Mouse (Mus musculus): ENCODE data around the gene Nav2. TPM values are rescaled to one million over a fixed set of nuclear protein-coding genes. Genes with fewer than 3 reads are reported as not detected.

Gene Nav2
- polyA plus RNA-seq, 1 experiment from 2014 or later, result 4.1 TPM

DNA sequence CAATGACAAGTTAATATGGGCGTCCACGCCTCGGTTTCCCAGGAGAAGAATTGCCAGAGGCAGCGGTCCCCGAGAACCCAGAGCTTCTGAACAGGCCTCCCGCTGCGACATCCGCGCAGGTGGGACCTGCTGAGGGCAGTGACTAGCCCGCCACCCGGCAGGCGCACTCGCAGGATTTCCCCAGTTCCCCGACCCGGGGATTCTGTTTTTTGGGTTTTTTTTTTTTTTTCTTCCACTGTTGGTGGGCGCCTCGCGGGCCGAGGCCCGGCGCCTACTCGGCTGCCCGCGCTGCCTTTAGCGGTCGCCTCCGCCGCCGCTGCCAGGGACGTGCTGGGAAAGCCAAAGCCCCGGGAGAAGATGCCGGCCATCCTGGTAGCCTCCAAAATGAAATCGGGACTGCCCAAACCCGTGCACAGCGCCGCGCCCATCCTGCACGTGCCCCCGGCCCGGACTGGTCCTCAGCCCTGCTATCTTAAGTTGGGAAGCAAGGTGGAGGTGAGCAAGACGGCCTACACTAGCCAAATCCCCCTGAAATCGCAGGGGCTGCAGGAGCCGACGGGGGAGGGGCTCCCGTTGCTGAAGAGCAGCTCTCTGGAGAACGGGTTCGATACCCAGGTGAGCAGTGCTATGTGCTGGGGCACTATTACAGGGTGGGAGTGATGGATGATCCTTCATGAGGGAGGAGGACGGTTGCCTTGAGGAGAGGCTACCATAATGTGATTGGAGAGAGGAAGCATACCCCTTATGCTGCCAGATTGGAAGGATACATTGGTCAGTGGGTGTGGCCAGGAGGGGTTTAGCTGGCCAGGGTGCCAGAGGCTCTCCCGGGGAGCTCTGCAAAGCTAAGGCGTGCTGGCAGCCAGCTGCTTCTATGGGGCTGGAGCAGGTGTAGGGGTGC is 338.3 kb downstream of the Nav2 start:
- H3K27ac ChIP-seq (ENCODE audit: low read length), result no peak overlapping the region
- H3K27me3 ChIP-seq (ENCODE audit: control insufficient read depth, insufficient read depth, low read depth, low read length), result peaks cover 54% of the 10 kb centered on the region
- no peaks in the 10 kb centered on the region for H3K9me3 ChIP-seq (replicated peaks; ENCODE audit: control insufficient read depth, low read length)
- H3K36me3 ChIP-seq (ENCODE audit: control insufficient read depth, insufficient read depth), result no peaks in the 10 kb centered on the region
- H3K9ac ChIP-seq (ENCODE audit: low read depth, low read length), result peak overlapping the region; percentile 54
- peak overlapping the region; percentile 65 for H3K4me3 ChIP-seq (ENCODE audit: low read depth, low read length)
- WGBS (ENCODE audit: insufficient replicate concordance), result 4% methylated on average over 50 of the region's 50 CpGs
- ATAC-seq (ENCODE audit: low read depth), result no peak
- peak overlapping the region; percentile 95 for H3K4me2 ChIP-seq (ENCODE audit: low read depth, low read length)
- H3K4me1 ChIP-seq (ENCODE audit: control insufficient read depth, low read depth, low read length), result peaks cover 17% of the 10 kb centered on the region

DNA sequence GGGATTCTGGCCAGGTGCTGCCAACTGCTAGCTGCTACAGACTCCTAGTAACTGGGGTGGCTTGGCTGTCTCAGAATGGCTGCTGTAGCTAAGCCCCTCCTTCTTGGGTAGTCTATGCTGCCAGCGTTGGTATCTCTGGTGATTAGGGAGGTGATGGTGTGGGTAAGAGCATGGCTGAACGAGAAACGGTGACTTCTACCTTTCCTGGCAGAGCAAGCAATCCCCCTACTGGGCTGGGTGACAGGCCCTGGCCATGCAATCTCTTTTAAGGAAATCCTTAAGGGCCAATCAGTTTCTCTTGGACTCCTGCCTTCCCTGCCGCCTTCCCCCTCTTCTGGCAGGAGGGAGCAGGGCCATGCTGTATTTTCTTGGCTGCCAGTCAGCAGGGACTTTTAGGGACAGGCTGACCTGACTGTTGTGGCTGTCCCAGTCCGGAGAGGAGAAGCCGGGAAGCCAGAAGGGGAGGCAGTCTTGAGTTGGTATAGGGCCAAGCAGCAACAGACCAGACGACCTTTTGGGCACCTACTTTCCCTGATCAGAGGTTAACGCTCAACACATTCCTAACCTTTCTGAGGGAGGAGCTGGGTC is 339.3 kb downstream of the Nav2 start:
- no peaks in the 10 kb centered on the region for H3K36me3 ChIP-seq (ENCODE audit: control insufficient read depth, insufficient read depth)
- WGBS (ENCODE audit: insufficient replicate concordance), result 31% methylated on average over 8 of the region's 8 CpGs
- no peak overlapping the region for H3K4me2 ChIP-seq (ENCODE audit: low read depth, low read length)
- peaks cover 54% of the 10 kb centered on the region for H3K27me3 ChIP-seq (ENCODE audit: control insufficient read depth, insufficient read depth, low read depth, low read length)
- H3K9ac ChIP-seq (ENCODE audit: low read depth, low read length), result no peak overlapping the region
- H3K4me3 ChIP-seq (ENCODE audit: low read depth, low read length), result no peak overlapping the region
- H3K9me3 ChIP-seq (replicated peaks; ENCODE audit: control insufficient read depth, low read length), result no peaks in the 10 kb centered on the region
- peaks cover 17% of the 10 kb centered on the region for H3K4me1 ChIP-seq (ENCODE audit: control insufficient read depth, low read depth, low read length)
- H3K27ac ChIP-seq (ENCODE audit: low read length), result no peak overlapping the region
- ATAC-seq (ENCODE audit: low read depth), result no peak

DNA sequence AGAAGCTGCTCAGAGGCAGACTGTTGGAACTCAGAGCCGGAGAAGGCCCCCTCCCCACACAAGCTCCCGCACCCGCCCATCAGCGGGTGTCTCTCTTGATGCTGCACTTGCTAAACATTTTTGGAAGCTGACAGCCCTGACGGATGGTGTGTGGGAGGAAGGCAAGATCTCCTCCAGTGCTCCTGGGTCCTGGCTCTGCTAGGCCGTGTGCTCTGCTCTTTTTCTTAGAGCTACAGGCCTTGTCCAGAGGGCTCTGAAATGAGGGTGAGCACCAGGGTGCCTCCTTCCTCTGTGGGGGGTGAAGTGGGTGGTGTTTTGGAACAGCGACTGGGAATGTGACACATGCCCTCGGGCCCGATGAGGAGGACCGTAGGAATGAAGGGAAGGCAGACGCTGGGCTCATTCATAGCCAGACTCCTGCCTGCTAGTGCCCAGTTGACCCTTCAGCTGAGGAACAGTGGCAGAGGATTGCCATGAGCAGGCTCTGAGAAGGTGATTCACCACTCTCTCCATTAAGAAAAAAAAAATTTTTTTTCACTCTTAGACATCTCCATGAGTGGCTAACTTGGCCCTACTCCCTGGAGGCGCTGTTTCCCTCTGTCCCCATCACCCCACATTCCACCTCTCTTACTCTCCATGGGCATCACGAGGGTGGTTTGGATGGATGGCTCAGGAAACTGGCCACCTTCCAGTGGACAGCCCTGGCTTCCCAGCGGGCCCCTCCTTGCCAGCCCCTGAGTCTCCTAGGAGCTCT is 340.0 kb downstream of the Nav2 start:
- no peaks in the 10 kb centered on the region for H3K9me3 ChIP-seq (replicated peaks; ENCODE audit: control insufficient read depth, low read length)
- no peak overlapping the region for H3K27ac ChIP-seq (ENCODE audit: low read length)
- H3K4me3 ChIP-seq (ENCODE audit: low read depth, low read length), result no peak overlapping the region
- H3K4me1 ChIP-seq (ENCODE audit: control insufficient read depth, low read depth, low read length), result peaks cover 17% of the 10 kb centered on the region
- WGBS (ENCODE audit: insufficient replicate concordance), result 45% methylated on average over 14 of the region's 14 CpGs
- H3K9ac ChIP-seq (ENCODE audit: low read depth, low read length), result no peak overlapping the region
- peaks cover 54% of the 10 kb centered on the region for H3K27me3 ChIP-seq (ENCODE audit: control insufficient read depth, insufficient read depth, low read depth, low read length)
- H3K36me3 ChIP-seq (ENCODE audit: control insufficient read depth, insufficient read depth), result no peaks in the 10 kb centered on the region
- ATAC-seq (ENCODE audit: low read depth), result no peak
- H3K4me2 ChIP-seq (ENCODE audit: low read depth, low read length), result no peak overlapping the region

DNA sequence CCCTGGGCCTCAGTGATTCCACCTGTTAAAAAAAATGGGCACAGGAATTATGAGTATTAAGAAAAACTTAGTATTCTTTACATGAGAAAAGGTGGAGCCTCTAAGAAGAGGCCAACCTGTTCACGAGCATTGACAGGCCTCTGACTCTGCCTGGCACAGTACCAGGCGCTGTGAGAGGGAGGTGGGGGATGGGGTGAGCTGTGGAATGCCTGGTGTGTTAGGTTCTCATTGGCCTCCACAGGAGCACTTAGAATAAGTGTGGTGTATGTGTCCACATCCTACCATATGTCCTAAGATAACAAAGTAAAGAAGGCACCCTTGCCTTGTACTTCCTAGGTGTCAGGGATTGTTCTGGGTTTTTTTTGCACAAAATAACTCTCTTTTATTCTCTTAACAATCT is 340.9 kb downstream of the Nav2 start:
- Histone ChIP-seq H3K27me3 (ENCODE audit: control insufficient read depth, insufficient read depth, low read depth, low read length) (peaks cover 52% of the 10 kb centered on the region), H3K9ac (ENCODE audit: low read depth, low read length) (no peak overlapping the region), H3K4me3 (ENCODE audit: low read depth, low read length) (no peak overlapping the region), H3K9me3 (replicated peaks; ENCODE audit: control insufficient read depth, low read length) (no peaks in the 10 kb centered on the region), H3K4me2 (ENCODE audit: low read depth, low read length) (no peak overlapping the region), H3K4me1 (ENCODE audit: control insufficient read depth, low read depth, low read length) (peaks cover 17% of the 10 kb centered on the region), H3K27ac (ENCODE audit: low read length) (no peak overlapping the region), H3K36me3 (ENCODE audit: control insufficient read depth, insufficient read depth) (no peaks in the 10 kb centered on the region)
- ATAC-seq (ENCODE audit: low read depth), result no peak
- WGBS (ENCODE audit: insufficient replicate concordance), result 55% methylated on average over 2 of the region's 2 CpGs

DNA sequence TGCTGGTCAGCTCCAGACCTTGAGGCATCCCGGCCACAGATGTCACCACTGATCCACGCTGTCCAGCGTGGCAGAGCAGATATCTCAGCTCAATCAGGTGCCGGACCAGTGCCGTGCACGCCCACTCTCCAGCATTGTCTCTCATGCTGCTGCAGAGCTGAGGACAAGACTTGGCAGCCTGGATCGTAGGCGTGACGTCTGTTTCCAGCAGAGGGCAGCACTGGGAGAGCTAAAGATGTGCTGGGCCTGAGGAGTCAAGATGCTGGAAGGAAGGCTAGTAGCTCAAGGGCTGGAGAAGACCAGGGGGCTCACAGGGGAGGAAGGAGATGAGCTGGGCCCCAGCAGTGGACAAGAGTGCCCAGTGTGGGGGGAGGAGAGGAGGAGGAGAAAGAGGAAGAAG is 341.5 kb downstream of the Nav2 start:
- no peak for ATAC-seq (ENCODE audit: low read depth)
- Histone ChIP-seq H3K9me3 (replicated peaks; ENCODE audit: control insufficient read depth, low read length) (no peaks in the 10 kb centered on the region), H3K9ac (ENCODE audit: low read depth, low read length) (no peak overlapping the region), H3K4me1 (ENCODE audit: control insufficient read depth, low read depth, low read length) (peaks cover 17% of the 10 kb centered on the region), H3K36me3 (ENCODE audit: control insufficient read depth, insufficient read depth) (no peaks in the 10 kb centered on the region), H3K4me3 (ENCODE audit: low read depth, low read length) (no peak overlapping the region), H3K27ac (ENCODE audit: low read length) (no peak overlapping the region), H3K27me3 (ENCODE audit: control insufficient read depth, insufficient read depth, low read depth, low read length) (peaks cover 47% of the 10 kb centered on the region), H3K4me2 (ENCODE audit: low read depth, low read length) (no peak overlapping the region)
- 7% methylated on average over 9 of the region's 9 CpGs for WGBS (ENCODE audit: insufficient replicate concordance)

DNA sequence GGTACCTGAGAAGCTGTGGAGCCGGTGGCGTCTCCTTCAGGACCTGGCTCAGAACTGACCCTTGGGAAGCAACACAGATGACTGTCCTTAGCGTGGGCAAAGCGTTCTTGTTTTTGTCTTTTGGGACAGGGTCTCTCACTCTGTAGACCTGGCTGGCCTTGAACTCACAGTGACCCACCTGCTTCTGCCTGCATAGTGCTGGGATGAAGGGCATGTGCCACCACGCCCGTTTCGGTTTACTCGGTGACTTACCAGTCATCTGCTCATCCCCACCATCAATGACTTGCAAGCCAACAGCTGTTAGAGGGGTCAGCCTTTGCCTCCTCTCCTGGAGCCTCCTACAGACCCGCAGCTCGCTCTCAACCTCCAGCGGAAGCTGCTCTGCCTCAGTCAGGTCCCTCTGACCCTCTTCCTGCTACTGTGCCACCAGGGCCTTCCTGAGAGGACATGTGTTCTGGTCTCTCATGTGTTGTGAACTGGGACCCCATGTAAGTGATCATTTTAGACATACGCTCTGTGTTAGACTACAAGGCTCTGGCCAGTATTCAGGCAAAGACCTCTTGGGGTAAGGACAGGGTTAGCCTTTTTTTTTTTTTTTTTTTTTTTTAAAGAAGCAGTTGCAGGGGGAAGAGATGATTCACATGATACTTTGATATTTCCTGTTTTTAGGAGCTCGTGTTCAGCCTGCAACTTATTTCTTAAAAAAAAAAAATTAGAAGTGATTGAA is 342.2 kb downstream of the Nav2 start:
- H3K4me2 ChIP-seq (ENCODE audit: low read depth, low read length), result no peak overlapping the region
- H3K9me3 ChIP-seq (replicated peaks; ENCODE audit: control insufficient read depth, low read length), result no peaks in the 10 kb centered on the region
- no peak overlapping the region for H3K4me3 ChIP-seq (ENCODE audit: low read depth, low read length)
- no peak overlapping the region for H3K27ac ChIP-seq (ENCODE audit: low read length)
- H3K36me3 ChIP-seq (ENCODE audit: control insufficient read depth, insufficient read depth), result no peaks in the 10 kb centered on the region
- no peak for ATAC-seq (ENCODE audit: low read depth)
- peaks cover 40% of the 10 kb centered on the region for H3K27me3 ChIP-seq (ENCODE audit: control insufficient read depth, insufficient read depth, low read depth, low read length)
- H3K4me1 ChIP-seq (ENCODE audit: control insufficient read depth, low read depth, low read length), result peaks cover 10% of the 10 kb centered on the region
- H3K9ac ChIP-seq (ENCODE audit: low read depth, low read length), result no peak overlapping the region
- WGBS (ENCODE audit: insufficient replicate concordance), result 67% methylated on average over 13 of the region's 13 CpGs

DNA sequence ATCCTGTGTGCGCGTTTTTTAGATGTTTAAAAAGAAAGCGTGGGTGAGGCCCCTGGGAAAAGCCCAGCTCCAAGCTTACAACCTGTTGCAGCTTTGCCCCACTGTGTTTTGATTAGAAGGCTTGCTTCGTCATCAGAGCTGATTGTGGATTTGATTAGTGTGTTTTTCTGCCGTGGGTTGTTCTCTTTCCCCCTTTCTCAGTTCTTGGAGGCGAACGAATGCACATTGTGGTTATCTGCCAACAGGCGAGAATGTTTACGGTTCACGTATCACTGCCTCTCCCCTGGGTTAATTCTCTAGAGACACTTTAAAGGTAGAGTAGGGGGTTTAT is 342.8 kb downstream of the Nav2 start:
- H3K9me3 ChIP-seq (replicated peaks; ENCODE audit: control insufficient read depth, low read length), result no peaks in the 10 kb centered on the region
- H3K9ac ChIP-seq (ENCODE audit: low read depth, low read length), result no peak overlapping the region
- no peak for ATAC-seq (ENCODE audit: low read depth)
- H3K4me1 ChIP-seq (ENCODE audit: control insufficient read depth, low read depth, low read length), result peaks cover 8% of the 10 kb centered on the region
- H3K27me3 ChIP-seq (ENCODE audit: control insufficient read depth, insufficient read depth, low read depth, low read length), result peaks cover 35% of the 10 kb centered on the region
- H3K36me3 ChIP-seq (ENCODE audit: control insufficient read depth, insufficient read depth), result no peaks in the 10 kb centered on the region
- WGBS (ENCODE audit: insufficient replicate concordance), result 45% methylated on average over 10 of the region's 10 CpGs
- H3K4me3 ChIP-seq (ENCODE audit: low read depth, low read length), result no peak overlapping the region
- no peak overlapping the region for H3K4me2 ChIP-seq (ENCODE audit: low read depth, low read length)
- no peak overlapping the region for H3K27ac ChIP-seq (ENCODE audit: low read length)

DNA sequence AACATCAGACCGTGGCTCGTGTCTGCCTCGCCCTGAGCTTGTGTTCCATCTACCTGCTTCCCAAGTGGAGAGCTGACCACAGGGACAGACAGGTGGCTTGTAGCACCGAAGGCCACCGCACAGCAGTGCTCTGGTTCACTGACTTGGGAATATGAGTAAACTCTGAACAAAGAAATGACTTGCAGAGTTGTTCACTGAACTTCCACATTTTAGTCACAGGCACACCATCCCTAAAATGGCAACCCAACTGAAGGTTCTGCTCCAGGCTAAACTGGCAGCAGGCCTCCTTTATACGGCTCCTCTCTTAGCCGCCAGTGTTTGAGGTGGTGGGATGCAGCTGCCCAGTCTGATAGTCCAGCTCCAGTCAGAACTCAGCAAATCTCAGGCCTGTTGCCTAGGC is 343.9 kb downstream of the Nav2 start:
- Histone ChIP-seq H3K4me3 (ENCODE audit: low read depth, low read length) (no peak overlapping the region), H3K9me3 (replicated peaks; ENCODE audit: control insufficient read depth, low read length) (no peaks in the 10 kb centered on the region), H3K27me3 (ENCODE audit: control insufficient read depth, insufficient read depth, low read depth, low read length) (peaks cover 23% of the 10 kb centered on the region), H3K4me2 (ENCODE audit: low read depth, low read length) (no peak overlapping the region), H3K36me3 (ENCODE audit: control insufficient read depth, insufficient read depth) (no peaks in the 10 kb centered on the region), H3K9ac (ENCODE audit: low read depth, low read length) (no peak overlapping the region), H3K27ac (ENCODE audit: low read length) (no peak overlapping the region), H3K4me1 (ENCODE audit: control insufficient read depth, low read depth, low read length) (no peaks in the 10 kb centered on the region)
- no peak for ATAC-seq (ENCODE audit: low read depth)
- 74% methylated on average over 7 of the region's 7 CpGs for WGBS (ENCODE audit: insufficient replicate concordance)

Measured in liver, embryonic 16.5 days (tissue).